Mouse (Mus musculus): Measurements from ENCODE around the gene Zeb2. TPM values are rescaled to one million over a fixed set of nuclear protein-coding genes. Genes with fewer than 3 reads are reported as not detected.

Zeb2 gene
- polyA plus RNA-seq (2015; fragmentation: Nextera tagmentation; extraction: Ambion mirVana): 85.7 and 96.4 TPM in 2 replicates

DNA sequence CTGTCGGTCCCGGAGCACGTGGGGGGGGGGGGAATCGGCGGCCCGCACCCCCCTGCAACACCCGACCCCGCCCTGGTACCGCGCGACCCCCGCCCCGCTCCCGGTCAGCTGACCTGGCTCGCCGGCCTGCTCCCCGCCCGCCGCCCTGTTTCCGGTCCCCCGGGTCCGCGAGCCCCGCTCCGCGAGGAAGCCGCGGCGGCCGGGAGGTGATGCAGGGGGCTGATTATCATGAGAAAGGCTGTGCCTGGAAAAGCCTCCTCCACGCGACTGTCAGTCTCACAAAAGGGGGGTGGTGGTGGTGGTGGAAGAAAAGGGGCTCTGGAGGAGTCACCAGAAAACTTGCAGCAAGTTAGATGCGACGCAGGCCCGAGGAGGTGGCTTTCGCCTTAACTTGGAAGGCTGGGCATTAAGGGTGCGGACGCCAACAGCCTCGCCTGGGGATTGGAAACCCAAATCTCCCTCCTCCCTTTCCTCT is at the start of gene Zeb2:
TSS of gene Zeb2 (minus strand) at position 309 of the 475 bp plus-strand sequence.
- no peaks in the 10 kb centered on the region for H3K36me3 ChIP-seq
- H3K4me1 ChIP-seq: peaks cover 12% of the 10 kb centered on the region
- H3K4me2 ChIP-seq: peak within 1 kb of the TSS; percentile 76
- ATAC-seq (ENCODE audit: insufficient number of reproducible peaks, insufficient read depth, low FRiP score, low TSS enrichment, low read depth): no peak
- H3K27me3 ChIP-seq: peaks cover 24% of the 10 kb centered on the region
- 0 out of 2 replicates have a peak, but pooled peaks cover 3% of the 10 kb centered on the region for H3K9me3 ChIP-seq
- 1% methylated on average over 31 of the region's 39 CpGs for WGBS
- H3K4me3 ChIP-seq: peak within 1 kb of the TSS; percentile 56
- peak within 1 kb of the TSS; percentile 92 for H3K27ac ChIP-seq
- H3K9ac ChIP-seq: peak within 1 kb of the TSS; percentile 75

DNA sequence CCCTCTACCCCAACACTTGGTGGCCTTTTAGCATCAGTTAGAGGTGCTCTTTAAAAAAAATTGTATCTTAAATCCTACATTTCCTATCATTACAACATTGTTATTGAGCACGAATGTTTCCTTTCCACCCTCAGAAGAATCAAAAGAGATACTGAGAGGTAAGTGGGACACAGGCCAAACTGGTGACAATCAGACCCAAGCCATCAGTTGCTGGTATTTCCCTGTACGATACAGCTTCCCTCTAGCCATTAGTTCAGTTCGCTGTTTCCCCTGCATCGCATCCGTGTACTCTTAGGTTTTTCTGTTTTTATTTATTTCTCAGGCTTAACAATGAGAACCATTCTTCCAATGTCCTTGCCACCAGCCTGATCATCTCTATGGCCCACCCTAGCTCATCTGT is 41.6 kb upstream of the Zeb2 start:
- Histone ChIP-seq H3K27me3 (no peaks in the 10 kb centered on the region), H3K4me1 (no peaks in the 10 kb centered on the region), H3K27ac (no peak overlapping the region), H3K4me2 (no peak overlapping the region), H3K9me3 (no peaks in the 10 kb centered on the region), H3K36me3 (no peaks in the 10 kb centered on the region), H3K9ac (no peak overlapping the region), H3K4me3 (no peak overlapping the region)
- WGBS: 83% methylated on average over 5 of the region's 5 CpGs
- ATAC-seq (ENCODE audit: insufficient number of reproducible peaks, insufficient read depth, low FRiP score, low TSS enrichment, low read depth): no peak

DNA sequence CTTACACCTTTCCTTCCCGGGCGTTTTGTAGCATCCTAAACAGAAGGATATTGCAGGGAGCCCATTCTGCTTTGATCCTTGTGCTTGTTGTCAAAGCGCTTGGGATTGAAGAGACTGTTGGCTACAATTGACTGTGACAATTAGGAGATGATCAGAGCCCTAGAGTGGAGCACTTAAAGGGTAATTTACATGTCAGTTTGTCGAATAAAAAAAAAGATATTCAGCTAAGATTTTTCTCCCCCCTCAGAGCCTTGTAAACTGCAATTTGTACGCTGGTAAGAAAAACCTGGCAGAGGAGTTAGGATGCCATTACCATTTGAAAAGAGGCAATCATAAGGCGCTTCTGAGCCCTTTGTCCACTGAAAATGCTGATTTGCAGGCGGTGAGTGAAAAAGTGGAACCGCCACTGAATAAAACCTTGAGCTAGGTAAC is 41.2 kb upstream of the Zeb2 start:
- WGBS: 35% methylated on average over 8 of the region's 8 CpGs
- Histone ChIP-seq H3K27me3 (no peaks in the 10 kb centered on the region), H3K4me1 (no peaks in the 10 kb centered on the region), H3K4me2 (0 out of 2 replicates have a peak overlapping the region, but pooled peaks have one; percentile 18), H3K36me3 (no peaks in the 10 kb centered on the region), H3K9me3 (no peaks in the 10 kb centered on the region), H3K9ac (no peak overlapping the region), H3K27ac (no peak overlapping the region), H3K4me3 (no peak overlapping the region)
- ATAC-seq (ENCODE audit: insufficient number of reproducible peaks, insufficient read depth, low FRiP score, low TSS enrichment, low read depth): no peak

DNA sequence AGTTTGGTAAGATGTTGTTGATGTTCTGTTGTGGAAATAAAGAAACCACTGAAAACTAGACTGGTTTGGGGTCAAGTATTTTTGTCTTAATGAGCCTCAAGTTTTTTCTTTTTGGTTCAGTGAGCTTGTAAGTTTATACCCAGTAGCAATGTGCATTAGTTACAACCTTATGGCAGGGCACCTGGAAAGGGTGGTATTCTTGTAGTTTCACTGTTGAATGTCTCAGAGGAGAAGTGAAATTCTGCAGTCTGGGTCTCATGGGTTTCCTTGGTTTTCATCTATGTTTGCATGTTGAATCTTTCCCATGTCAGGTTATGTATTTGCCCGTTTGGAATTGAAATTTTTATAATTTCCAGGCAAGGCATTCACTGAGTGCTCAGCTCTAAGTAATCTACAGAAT is 36.1 kb upstream of the Zeb2 start:
- H3K9ac ChIP-seq: no peak overlapping the region
- ATAC-seq (ENCODE audit: insufficient number of reproducible peaks, insufficient read depth, low FRiP score, low TSS enrichment, low read depth): no peak
- H3K4me3 ChIP-seq: no peak overlapping the region
- H3K4me2 ChIP-seq: no peak overlapping the region
- H3K27ac ChIP-seq: no peak overlapping the region
- H3K27me3 ChIP-seq: no peaks in the 10 kb centered on the region
- H3K36me3 ChIP-seq: no peaks in the 10 kb centered on the region
- no peaks in the 10 kb centered on the region for H3K4me1 ChIP-seq
- H3K9me3 ChIP-seq: no peaks in the 10 kb centered on the region
- WGBS: 60% methylated on average over 1 of the region's 1 CpGs

DNA sequence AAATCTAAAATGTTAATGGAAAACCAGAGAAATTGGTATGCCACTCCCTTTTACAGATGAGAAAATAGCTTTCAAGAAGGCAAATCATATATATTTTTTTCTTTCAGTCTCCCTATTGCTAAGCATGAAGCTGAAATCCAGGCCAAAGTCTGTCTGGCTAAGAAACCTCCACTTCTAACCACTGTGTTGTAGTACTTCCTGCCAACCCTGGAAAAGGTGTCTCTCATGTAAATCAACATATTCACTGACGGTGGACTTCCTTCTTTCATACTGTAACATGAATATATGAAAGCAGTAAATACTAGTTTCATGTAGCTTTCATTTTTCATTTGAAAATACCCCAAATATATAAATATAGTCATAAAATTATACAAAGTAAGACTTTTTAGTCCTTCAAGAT is 26.0 kb upstream of the Zeb2 start:
- H3K27ac ChIP-seq: no peak overlapping the region
- H3K27me3 ChIP-seq: no peaks in the 10 kb centered on the region
- no peak overlapping the region for H3K4me3 ChIP-seq
- H3K9ac ChIP-seq: no peak overlapping the region
- H3K9me3 ChIP-seq: no peaks in the 10 kb centered on the region
- no peaks in the 10 kb centered on the region for H3K4me1 ChIP-seq
- no peaks in the 10 kb centered on the region for H3K36me3 ChIP-seq
- no peak overlapping the region for H3K4me2 ChIP-seq
- 79% methylated on average over 1 of the region's 1 CpGs for WGBS
- no peak for ATAC-seq (ENCODE audit: insufficient number of reproducible peaks, insufficient read depth, low FRiP score, low TSS enrichment, low read depth)

DNA sequence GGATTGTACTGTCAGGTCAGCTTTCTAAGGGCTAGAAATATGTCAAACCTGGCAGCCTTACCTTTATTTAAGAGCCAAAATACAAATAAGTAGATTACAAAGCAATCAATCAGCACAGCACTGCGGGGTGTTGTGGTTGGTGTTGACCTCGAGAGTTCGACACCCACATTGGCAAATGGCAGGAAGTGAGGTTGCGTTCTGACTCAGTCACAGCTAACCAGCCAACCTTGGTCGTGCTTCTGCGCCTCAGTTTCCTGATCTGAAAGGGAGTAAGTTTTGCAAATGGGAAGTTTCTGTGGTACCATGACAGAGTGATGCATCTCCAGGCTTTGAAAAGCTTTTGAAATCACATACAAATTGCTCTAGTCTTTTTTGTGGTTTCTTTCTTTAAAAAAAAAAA is 21.7 kb upstream of the Zeb2 start:
- no peak overlapping the region for H3K4me3 ChIP-seq
- H3K27ac ChIP-seq: no peak overlapping the region
- no peaks in the 10 kb centered on the region for H3K27me3 ChIP-seq
- no peak for ATAC-seq (ENCODE audit: insufficient number of reproducible peaks, insufficient read depth, low FRiP score, low TSS enrichment, low read depth)
- H3K4me1 ChIP-seq: no peaks in the 10 kb centered on the region
- no peak overlapping the region for H3K4me2 ChIP-seq
- no peak overlapping the region for H3K9ac ChIP-seq
- 84% methylated on average over 6 of the region's 6 CpGs for WGBS
- no peaks in the 10 kb centered on the region for H3K36me3 ChIP-seq
- no peaks in the 10 kb centered on the region for H3K9me3 ChIP-seq

DNA sequence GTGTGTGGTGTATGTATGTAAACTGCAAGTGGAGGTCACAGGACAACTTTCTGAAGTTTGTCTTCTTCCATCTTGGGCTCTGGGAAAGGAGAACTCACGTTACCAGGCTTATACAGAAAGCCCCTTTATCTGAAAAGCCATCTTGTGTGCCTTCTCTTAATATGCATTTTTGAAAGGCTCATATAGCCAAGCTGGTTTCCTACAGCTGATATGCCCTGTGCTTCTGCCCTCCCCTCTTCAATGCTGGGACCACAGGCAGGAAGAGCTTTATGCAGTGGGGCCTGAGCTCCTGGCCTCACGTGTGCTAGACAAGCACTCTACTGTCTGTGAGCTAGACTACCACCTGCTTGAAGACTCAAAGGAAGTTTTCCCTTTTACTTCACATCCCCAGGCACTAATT is 19.6 kb upstream of the Zeb2 start:
- ATAC-seq (ENCODE audit: insufficient number of reproducible peaks, insufficient read depth, low FRiP score, low TSS enrichment, low read depth): no peak
- 53% methylated on average over 2 of the region's 2 CpGs for WGBS
- Histone ChIP-seq H3K36me3 (no peaks in the 10 kb centered on the region), H3K4me1 (no peaks in the 10 kb centered on the region), H3K9me3 (no peaks in the 10 kb centered on the region), H3K9ac (no peak overlapping the region), H3K27ac (no peak overlapping the region), H3K4me2 (no peak overlapping the region), H3K27me3 (no peaks in the 10 kb centered on the region), H3K4me3 (no peak overlapping the region)

DNA sequence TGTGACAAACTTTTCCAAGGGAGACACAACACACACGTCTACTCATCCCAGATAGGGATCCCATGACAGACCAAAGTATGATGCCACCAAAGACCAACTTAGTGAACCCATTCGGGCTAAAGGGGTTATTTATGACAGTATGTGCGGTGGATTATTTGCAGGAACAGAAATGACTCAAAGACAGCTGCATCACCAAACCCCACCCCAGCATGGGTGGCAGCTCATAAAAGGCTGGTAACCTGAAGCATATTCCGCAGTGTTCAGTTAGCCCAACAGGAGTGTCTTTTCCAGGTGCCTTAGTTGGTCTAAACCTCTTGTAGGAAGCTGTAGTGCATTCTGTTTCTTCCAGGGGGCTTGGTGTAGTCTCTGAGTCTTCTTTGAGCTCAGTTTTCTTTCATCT is 16.0 kb upstream of the Zeb2 start:
- no peak overlapping the region for H3K4me2 ChIP-seq
- H3K4me1 ChIP-seq: no peaks in the 10 kb centered on the region
- H3K27me3 ChIP-seq: no peaks in the 10 kb centered on the region; the same call in 1 of the 2 replicates
- no peaks in the 10 kb centered on the region for H3K9me3 ChIP-seq
- 88% methylated on average over 4 of the region's 4 CpGs for WGBS
- H3K4me3 ChIP-seq: no peak overlapping the region
- no peak for ATAC-seq (ENCODE audit: insufficient number of reproducible peaks, insufficient read depth, low FRiP score, low TSS enrichment, low read depth)
- no peak overlapping the region for H3K9ac ChIP-seq
- no peaks in the 10 kb centered on the region for H3K36me3 ChIP-seq
- no peak overlapping the region for H3K27ac ChIP-seq

DNA sequence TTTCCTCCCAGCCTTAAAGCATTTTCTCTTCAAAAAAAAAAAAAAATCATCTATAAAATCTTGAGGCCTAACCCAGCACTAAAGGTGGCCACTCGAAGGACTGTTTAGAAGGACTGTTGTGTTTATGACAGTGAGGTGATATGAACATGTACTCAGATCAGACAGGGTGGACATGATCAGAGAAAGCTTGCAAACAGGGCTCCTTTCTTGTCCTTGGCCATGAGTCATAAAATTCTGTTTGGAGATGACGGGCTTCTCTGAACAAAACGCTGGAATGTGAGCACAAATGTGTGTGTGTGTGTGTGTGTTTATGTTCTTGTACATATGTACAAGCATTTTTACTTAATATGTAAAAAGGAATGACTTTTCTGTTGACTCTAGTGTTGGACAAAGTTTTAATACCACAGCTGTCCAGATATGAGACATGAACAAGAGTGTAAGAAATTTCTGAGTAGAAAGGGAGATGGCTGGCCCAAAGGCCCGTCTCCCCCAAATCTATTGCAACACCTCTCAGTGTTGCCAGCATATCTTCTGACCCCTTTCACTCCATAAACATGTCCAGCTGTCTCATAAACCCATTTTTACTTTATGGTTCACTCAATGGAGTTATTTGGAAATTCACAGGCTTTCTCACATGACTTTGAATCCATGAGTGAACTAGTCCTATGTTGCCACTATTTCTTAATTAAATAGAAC is 13.4 kb upstream of the Zeb2 start:
- Histone ChIP-seq H3K36me3 (no peaks in the 10 kb centered on the region), H3K27me3 (no peaks in the 10 kb centered on the region; the same call in 1 of the 2 replicates), H3K4me3 (no peak overlapping the region), H3K9me3 (no peaks in the 10 kb centered on the region), H3K9ac (no peak overlapping the region), H3K4me1 (no peaks in the 10 kb centered on the region), H3K4me2 (no peak overlapping the region), H3K27ac (no peak overlapping the region)
- no peak for ATAC-seq (ENCODE audit: insufficient number of reproducible peaks, insufficient read depth, low FRiP score, low TSS enrichment, low read depth)
- 84% methylated on average over 4 of the region's 4 CpGs for WGBS

DNA sequence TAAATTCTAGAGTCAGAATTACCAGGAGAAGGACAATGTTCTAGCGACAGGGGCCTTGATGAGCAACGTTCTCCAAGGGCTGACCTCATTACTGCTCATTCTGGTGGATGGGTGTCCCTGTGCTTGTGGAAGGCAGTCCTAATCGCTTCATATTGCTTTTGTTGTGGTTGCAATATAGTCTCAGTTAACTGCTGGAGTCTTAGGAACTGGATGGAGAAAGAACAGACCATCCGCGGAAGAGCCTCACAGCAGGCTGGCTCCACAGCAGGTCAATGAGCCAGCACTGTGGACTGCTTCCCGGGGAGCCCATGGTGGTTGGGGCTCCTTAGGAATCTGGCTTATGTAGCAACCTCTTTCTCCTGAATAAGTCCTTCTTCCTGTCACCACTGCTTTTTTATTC is 12.4 kb upstream of the Zeb2 start:
- H3K27ac ChIP-seq: no peak overlapping the region
- 48% methylated on average over 6 of the region's 6 CpGs for whole genome bisulfite sequencing
- H3K4me1 ChIP-seq: no peaks in the 10 kb centered on the region
- no peaks in the 10 kb centered on the region; the same call in 1 of the 2 replicates for H3K27me3 ChIP-seq
- no peak overlapping the region for H3K4me3 ChIP-seq
- no peaks in the 10 kb centered on the region for H3K36me3 ChIP-seq
- no peak overlapping the region for H3K9ac ChIP-seq
- no peak overlapping the region for H3K4me2 ChIP-seq
- no peaks in the 10 kb centered on the region for H3K9me3 ChIP-seq
- no peak for ATAC-seq (ENCODE audit: insufficient number of reproducible peaks, insufficient read depth, low FRiP score, low TSS enrichment, low read depth)

DNA sequence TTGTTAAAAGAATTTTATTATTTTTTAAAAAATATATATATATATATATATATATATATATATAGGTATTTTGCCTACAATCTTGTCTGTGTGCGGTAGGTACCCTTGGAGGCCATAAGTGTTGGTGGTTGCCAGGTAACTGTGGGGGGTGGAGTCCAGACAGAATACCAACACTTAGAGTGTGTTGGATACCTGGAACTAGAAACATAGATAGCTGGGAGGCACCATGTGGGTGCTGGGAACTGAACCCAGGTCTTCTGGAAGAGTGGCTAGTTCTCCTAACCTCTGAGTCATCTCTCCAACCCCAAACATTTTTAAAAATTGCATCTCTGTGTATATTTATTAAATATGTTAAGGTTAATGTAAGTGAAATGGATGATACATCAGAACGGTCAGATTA is 11.5 kb upstream of the Zeb2 start:
- no peak overlapping the region for H3K4me2 ChIP-seq
- no peaks in the 10 kb centered on the region for H3K9me3 ChIP-seq
- 97% methylated on average over 2 of the region's 2 CpGs for WGBS
- H3K36me3 ChIP-seq: no peaks in the 10 kb centered on the region
- no peak overlapping the region for H3K9ac ChIP-seq
- ATAC-seq (ENCODE audit: insufficient number of reproducible peaks, insufficient read depth, low FRiP score, low TSS enrichment, low read depth): no peak
- no peaks in the 10 kb centered on the region; the same call in 1 of the 2 replicates for H3K27me3 ChIP-seq
- no peak overlapping the region for H3K4me3 ChIP-seq
- no peak overlapping the region for H3K27ac ChIP-seq
- H3K4me1 ChIP-seq: no peaks in the 10 kb centered on the region

DNA sequence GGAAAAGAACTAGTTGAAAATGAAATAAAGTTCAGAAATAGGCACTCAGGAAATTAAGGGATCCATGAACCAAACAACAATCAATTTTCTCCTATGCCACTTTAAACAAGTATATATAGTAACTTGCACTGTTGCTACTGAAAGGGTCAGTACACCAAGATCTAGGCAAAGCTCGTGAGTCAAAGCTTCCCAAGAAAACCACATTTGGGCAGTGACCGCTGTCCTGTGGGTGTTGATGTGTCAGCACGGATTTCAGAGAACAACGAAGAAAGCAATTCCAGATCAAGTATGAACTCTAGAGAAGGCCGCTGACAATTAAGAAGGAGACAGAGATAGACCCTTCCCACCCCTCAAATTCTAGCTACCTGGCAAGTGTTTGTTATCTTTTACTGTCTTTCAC is 9.2 kb upstream of the Zeb2 start:
- Histone ChIP-seq H3K4me1 (no peaks in the 10 kb centered on the region), H3K9ac (no peak overlapping the region), H3K4me3 (no peak overlapping the region), H3K27ac (no peak overlapping the region), H3K4me2 (no peak overlapping the region), H3K9me3 (0 out of 2 replicates have a peak, but pooled peaks cover 3% of the 10 kb centered on the region), H3K36me3 (no peaks in the 10 kb centered on the region), H3K27me3 (no peaks in the 10 kb centered on the region; the same call in 1 of the 2 replicates)
- 88% methylated on average over 5 of the region's 5 CpGs for WGBS
- ATAC-seq (ENCODE audit: insufficient number of reproducible peaks, insufficient read depth, low FRiP score, low TSS enrichment, low read depth): no peak

Data from embryonic facial prominence, embryonic 13.5 days (tissue).